Mouse (Mus musculus) embryonic fibroblast, embryonic 13.5 days (primary cell): Measurements from ENCODE around the gene Tcf20.

Experiments
- CTCF ChIP-seq: IDR thresholded peaks from 2 replicates; pipeline ENCODE4 v1.5.1; 2011; ENCODE audit warnings: mild to moderate bottlenecking, control low read depth, low read length, moderate library complexity, borderline replicate concordance; ENCODE audit not compliant: insufficient read depth
- POLR2A ChIP-seq: IDR thresholded peaks from 2 replicates; pipeline ENCODE4 v1.6.1; 2011; ENCODE audit warnings: low read depth, mild to moderate bottlenecking, control low read depth, low read length, moderate library complexity

DNA sequence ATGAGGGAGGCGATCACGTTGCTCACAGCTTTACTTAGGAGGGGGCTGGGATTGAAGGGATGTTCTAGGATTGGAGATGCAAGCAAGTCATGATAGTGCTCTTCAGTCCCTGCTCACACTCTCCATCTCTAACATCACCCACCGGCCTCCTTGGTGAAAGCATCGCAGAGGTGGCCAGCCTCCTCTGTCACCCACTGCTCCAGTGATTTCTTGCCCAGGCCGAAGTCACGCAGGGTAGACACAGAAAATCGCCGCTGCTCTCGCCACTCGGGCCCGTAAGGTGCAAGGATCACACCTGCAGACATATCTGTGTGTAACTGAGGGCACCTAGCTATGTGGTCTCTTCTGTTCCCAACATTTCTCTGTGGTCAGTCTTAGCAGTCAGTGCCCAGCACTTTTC lies 195.1 kb downstream of the Tcf20 start:
- TF ChIP-seq POLR2A = no peak
- no peak for TF ChIP-seq CTCF
